Mouse (Mus musculus): Measurements from ENCODE around the gene Efna5.

Gene Efna5

DNA sequence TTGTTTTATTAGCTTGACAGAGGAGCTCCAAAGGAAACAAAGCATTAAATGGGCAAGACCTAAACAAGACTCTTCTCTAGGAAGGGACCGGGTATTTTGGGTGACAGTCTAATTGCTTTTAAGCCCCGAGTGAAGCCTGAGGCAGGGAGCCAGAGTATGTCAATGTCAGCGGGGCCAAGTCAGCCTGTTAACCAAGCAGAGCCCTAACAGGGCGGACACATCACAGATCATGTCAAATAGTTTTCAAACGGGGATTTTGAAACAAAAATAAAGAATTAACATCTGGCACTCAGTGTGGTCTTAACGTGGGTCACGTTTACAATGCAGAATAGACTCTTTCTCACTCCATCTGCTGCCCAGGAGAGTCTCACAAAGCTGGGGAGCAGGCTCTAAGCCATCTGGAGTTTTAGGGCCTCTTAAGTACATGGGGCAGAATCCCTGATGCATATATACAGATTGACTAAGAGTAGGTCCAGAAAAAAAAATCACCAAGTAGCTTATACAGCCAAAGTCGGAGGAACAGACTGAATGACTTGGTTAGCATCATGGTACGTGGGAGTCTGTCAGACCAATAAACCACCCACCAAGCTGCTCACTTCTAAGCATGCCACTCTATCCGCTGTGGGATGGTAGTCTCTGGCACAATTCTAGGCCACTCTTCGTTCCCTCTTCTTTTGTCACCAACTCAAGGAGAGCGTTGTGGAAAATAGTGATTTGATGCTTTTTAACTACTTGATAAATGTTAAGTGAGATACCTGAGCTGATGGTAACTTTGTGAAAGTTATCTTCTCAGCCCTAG is 223.1 kb downstream of the Efna5 start:
- DNase-seq (ENCODE audit: low spot score in 2 of 2), result no peak

DNA sequence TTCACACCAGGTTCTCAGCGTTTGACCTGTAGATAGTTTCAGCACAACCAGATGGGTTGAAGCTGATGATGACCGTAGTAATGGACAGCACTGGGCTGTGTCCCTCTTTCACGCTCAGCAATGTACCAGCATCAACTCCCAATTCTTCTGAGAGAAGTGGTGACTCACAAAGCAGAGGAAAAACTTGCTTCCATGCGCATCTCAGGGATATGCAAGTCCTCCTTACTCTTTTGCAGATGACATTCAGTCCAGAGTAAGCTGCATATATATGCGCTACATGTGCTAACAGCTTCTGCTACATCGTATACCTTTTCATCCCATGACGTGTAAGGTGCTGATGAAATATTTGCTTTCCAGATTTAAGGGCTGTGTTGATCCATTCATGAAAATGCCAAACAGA is 224.1 kb downstream of the Efna5 start:
- no peak for DNase-seq (ENCODE audit: low spot score in 2 of 2)

DNA sequence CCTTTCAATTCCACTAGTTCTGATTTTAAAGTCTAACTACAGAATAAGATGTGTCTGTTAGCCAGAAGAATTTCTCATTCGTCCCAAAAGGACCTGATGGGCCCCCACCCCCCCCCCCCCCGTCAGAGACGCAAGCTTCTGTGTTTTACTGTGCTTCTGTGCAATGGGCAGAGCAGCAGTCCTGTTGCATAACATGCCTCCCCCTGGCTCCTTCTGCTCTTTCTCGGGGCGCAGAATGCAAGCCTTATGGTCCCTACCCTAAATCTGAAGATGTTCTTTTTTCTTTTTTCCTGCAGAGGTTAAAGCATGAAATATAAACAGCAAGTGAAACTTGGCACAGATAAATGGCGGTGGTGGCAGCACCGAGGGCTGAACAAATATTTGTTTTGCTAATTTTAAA is 224.5 kb downstream of the Efna5 start:
- no peak for DNase-seq (ENCODE audit: low spot score in 2 of 2)

DNA sequence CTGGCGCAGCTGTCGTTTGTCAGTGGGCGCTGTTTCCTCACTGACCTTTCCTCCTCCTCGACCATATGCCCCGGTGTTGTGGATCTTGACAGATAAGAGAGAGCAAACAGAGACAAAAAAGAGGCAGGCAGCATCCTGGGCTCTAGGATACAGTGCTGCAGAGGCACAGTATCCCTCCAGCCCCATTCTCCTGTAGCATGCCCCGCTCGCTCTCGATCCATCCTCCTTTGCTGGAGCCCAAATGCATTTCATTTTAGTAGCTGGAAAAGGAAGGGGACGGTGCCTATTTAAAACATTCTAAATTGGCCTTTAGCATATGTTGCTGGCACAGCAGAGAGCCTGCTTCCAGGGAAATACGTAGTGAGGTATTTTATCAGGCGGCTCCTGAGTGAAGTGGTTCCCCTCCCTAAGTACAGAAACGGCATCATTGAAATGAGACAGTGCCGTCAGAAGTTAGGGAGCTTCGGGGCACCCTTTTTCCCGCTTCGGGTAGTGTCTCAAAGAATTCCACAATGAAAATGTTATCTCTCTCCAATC is 225.2 kb downstream of the Efna5 start:
- DNase-seq (ENCODE audit: low spot score in 2 of 2), result no peak

DNA sequence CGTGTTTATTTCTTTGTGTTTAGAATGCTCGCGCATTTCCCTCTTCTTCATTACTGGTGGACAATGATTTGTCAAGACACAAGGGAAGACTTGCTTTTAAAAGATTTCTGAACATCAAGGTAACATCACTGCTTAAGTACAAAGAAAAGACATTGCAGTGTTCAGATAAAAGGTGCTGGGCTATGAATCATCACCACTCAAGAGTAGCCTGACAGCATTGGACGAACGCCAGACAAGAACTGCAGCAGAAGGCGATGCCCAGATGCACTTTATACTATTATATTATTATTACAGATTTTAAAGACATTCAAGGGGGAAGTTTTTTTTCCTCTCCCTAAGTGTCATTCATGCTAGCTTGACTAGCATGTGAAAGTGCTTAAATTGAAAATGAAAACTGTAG is 228.7 kb downstream of the Efna5 start:
- no peak for DNase-seq (ENCODE audit: low spot score in 2 of 2)

DNA sequence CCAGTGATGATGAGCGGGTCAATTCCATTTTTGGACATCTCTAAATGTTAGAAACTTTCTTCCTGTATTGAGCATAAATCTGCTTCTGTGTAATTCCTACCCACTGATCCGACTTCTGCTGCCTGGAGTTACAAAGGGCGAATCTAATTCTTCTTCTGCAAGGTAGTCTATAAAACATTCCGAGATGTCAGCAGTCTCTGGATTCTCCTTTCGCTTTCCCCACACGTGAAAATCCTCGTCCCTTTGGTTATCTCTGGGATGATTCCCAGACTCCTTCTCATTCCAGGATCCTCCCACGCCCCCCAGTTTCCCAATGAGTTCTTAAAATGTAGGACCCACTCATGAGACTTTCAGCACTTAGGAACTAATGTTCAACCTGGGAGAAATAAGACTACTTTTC is 229.4 kb downstream of the Efna5 start:
- DNase-seq (ENCODE audit: low spot score in 2 of 2), result no peak

DNA sequence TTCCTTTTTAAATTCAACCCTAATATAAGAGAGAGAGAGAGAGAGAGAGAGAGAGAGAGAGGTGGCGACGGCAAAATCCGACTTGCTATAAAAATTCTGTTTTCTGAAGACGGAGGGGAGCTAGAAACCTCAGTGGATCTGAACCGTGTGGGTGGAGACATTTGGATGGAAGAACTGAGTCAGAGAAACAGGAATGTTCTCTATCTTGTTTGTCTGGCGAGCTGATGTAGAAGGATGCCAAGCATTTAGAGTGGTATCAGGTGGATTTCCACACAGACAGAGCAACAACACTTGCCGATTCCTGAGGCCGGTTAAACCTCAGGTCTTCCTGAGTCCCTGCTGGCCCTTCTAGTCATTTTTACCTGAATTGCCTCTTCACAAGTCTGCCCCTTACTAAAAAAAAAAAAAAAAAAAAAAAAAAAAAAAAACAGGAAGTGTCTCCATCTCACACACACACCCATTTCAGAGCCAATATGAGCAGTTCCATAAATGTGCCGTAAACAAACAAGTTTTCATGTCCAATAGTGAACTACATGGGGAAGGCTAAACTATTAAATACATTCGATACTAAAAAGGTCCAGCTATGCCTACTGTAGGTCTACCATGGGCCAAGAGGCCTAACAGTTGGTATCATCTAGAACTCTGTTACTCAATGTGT is 231.7 kb downstream of the Efna5 start:
- DNase-seq (ENCODE audit: low spot score in 2 of 2), result no peak

DNA sequence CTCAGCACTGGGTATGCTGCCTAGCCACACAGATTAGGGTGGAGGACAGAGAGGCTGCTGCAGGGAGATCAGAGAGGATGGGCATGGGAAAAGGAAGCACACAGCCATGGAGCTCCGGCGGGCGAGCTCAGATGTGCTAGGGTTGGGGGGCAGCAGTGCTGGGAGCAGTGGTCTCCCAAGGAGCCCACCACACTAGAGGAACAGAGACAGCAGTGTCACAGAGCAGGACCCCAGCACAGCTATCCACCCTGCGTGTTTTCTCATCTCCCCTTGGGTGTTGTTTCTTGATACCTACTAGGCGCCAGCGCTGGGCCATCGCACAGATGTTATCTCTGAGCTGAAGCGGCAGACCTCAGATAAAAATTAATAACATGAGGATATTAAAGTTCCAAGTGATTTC is 234.3 kb downstream of the Efna5 start:
- no peak for DNase-seq (ENCODE audit: low spot score in 2 of 2)

DNA sequence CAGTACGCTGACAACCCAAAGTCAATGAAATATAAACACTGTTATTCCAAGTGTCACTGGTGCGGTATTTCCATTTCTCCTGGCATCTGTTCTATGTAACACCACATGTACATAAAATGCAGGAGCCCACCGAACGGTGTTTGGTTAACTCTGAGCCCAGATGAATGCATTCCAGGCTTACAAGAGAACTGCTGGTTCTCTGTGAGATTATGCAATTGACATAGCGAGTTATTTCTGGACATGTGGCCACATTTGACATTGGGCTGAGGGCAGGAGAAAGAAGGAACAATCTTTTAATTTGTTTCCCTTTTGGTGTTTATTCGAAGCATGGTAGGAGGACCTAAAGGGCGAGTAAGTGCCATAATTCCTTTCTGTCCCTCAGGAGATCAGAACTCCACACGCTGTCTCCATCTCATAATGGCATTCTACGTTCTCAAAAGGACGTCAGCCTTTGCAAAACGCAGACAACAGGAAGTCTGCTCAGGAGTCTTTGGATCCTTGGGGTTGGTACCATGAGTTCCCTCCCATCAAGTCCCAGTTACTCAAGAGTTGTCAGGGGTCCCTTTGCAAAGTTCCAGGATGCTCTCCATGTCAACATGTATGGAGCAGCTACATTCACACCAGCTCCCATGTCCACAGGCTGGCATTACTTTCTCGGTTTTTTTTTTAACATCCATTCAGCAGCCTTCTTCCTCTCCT is 238.5 kb downstream of the Efna5 start:
- DNase-seq (ENCODE audit: low spot score in 2 of 2), result no peak

DNA sequence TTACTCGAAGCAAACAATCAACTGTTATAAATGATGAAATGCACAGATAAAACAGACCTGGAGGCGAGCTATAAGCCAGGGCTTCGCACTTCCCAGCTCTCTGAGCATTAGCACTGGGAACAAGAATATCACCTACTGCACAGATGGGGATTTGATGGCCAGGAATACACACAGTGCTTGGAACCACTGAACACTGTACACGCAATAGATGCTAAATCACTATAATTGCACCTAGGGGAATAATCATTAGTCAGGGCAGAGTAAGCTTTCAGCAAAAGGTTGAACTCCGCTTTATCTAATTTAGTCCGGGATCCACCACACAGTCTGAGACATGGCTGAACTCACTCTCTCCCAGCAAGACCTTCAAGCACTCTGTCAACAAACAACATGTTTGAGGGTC is 240.5 kb downstream of the Efna5 start:
- no peak for DNase-seq (ENCODE audit: low spot score in 2 of 2)

DNA sequence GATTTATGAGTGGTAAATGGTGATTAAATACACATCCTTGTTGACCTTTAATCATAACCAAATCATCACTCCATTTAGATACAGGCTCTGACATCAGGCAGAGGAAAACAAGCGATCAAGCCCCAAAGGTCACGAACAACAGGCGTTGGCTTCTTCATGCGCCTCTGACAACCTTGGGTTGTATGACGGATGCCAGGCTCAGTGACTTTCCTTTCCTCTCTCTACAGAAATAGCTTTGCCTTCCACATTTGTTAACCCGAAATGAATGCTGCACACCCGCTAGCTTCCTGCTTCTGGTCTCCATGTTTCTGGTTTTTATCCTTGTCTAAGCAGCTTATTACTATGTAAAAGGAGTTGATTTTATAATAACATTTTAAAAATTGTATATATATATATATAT is 244.2 kb downstream of the Efna5 start:
- no peak for DNase-seq (ENCODE audit: low spot score in 2 of 2)

DNA sequence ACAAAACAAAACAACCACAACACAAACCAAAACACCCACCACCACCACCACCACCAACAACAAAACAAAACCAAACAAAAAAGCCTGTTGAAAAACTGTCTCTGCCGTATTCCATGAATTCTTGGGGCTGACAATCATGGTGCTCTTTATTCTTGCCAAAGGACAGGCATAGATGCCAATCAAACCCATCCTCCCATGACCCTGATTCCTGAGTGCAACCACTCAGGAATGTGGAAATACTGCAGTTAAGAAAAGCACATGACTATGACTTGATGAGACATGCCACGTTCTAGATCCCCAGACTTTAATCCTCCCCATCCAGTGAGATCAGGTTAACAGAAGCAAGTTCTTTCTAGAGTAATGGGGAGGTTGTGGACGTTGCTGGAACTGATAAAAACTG is 246.2 kb downstream of the Efna5 start:
- DNase-seq (ENCODE audit: low spot score in 2 of 2), result no peak

DNA sequence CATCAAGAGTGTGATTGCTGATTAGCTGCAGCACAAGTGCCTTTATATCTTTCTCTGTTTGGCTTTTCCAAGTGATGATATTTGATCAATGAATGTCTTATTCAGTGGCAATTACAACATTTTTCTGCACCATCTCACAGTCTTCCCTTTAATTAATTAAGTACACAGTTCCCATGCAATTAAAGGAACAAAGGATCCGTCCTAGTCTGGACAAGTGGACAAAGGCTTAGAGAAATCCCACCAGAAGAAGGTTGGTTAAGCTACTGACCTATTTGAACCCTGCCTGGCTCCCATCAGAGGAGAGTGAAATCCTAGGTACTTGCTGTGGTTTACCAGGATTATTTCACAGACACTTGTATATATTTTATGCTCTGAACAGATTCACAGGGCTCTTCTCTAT is 252.6 kb downstream of the Efna5 start:
- no peak for DNase-seq (ENCODE audit: low spot score in 2 of 2)

DNA sequence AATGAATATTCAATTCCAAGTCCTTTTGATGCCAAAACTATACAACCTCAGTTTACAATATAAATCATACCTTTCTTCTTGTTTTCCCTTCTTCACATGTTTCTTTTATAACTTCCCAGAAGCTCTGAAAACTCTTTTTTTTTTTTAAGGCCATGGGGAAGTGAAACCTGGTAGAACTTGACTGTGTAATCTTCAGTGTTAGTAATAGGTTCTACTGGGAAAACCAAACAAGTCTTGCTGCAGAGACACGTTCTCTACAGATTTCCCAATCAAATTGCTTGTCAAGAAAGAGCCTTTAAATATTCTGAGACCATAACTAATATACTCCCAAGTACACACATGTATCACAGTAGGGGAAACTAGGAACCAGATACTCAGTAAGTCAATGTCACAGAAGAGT is 253.6 kb downstream of the Efna5 start:
- no peak for DNase-seq (ENCODE audit: low spot score in 2 of 2)

DNA sequence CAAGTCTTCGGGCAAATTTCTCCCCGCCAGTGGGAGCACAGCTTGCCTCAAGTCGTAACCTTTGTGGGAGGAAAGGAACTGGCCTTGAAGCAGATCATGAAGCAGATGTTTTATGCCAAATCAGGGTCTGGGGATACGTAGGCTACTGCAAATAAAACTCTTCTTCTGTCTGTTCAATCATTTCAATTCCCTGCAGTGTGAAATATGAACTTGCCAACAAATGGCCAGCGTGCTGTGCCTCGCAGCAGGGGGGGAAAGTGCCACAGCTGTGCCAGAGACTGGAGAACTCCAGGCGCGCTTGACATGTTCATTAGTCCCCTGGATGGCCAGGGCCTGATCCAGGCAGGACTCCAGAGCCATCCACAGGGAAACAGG is 255.5 kb downstream of the Efna5 start:
- DNase-seq (ENCODE audit: low spot score in 2 of 2), result no peak

DNA sequence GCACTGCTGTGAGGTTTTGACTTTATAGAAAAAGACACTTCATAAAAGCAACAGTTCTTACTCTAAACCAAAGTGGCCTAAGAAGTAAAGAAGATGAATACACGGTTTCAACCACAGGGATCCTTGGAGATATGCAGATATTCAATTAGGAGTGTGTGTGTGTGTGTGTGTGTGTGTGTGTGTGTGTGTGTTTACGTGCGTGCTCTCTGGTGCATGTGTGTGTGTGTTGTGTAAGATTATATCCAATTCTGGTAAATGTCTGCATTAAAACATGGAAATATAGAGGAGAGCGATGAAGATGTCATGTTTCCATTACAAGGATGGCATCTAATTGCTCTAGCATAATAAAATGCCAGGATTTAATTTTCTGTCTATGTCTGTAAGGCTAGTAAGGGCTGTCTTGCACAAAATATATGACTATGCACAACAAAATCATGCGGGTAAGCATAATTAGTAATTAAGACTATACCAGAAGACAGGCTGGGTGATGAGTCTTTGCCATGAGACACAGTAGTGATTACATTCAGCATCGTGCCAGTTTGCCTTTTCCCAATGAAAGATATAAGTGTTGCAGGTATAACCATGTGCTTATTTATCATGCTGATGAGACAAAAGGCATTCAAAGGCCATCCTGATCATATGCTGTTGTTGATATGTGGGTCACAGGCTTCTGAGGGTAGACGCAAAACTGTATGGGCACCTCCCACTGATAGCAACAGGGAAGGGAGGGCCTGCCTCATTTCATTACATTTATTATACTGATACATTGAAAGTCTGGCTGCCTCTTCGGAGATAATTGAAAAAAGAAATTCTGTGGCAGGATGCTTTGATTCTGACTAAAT is 256.1 kb downstream of the Efna5 start:
- no peak for DNase-seq (ENCODE audit: low spot score in 2 of 2)

DNA sequence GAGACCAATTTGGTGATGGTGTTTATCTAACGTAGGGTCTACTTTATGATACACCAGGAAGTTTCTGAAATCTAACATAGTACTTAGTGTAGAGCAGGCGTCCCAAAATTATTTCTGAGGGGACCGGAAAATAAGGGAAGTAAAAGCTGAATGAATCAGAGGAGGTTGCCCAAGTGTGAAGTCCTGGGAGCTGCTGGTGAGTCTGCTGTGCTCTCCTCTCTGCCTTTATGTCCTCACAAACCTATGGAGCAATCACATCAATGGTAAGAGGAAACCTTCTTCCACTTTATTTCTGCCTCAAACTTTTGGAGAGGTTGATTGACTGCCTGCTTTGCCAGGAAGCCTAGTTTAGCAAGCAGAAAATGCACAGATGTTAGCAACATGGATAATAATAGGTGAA is 257.9 kb downstream of the Efna5 start:
- DNase-seq (ENCODE audit: low spot score in 2 of 2), result no peak

DNA sequence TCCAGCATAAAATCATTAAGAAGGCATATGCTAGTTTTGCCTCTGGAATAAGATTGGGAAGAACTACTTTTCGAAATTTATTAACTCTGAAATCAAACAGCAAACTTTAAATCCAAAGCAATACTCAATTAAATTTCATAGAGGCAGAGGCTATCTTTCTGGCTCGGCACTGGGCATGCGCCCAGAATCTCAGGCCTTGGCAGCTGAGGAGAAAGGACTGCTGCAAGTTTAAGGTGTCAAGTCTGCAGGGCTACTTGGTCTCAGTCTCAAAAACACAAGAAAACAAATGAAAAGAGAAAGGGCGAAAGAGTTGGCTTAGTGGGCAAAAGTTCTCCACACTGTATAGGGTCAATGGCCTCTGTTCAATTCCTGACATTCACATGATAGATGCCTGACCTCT is 258.6 kb downstream of the Efna5 start:
- no peak for DNase-seq (ENCODE audit: low spot score in 2 of 2)

DNA sequence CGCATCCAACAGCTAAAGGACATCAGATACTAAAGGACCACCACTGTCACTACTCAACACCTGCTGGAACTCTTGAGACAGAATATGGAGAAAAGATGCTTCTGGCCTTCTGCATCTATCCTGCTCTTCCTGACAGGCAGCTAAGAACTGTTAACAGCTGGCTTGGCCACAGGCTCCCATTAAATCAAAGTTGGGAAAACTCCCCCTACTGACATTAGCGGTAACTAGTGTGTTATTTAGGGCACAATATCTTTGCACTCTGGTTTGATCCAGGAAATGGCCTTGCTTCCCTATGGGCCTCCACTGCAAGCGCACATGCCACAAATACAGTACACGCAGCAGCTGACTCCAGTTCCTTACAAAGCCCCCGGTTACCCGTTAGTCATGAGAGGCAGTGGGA is 266.0 kb downstream of the Efna5 start:
- no peak for DNase-seq (ENCODE audit: low spot score in 2 of 2)

DNA sequence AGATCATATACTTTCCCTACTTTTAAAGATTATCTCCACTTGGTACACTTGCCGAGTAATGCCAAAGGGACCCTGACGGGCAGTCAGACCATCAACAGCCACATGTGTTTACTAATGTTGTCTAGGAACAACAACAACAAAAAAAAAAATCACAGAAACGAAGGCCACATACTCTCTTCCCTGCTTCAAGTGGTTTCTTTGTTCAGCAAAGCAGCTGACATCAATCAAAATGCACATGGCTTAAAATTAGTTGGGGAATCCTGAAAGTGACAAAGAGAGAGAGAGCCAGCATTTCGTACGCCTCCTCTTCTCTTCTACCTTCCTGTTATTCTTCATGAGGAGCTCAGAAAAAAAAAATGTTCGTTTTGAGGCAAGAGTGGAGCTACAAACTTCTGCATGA is 266.4 kb downstream of the Efna5 start:
- DNase-seq (ENCODE audit: low spot score in 2 of 2), result no peak

DNA sequence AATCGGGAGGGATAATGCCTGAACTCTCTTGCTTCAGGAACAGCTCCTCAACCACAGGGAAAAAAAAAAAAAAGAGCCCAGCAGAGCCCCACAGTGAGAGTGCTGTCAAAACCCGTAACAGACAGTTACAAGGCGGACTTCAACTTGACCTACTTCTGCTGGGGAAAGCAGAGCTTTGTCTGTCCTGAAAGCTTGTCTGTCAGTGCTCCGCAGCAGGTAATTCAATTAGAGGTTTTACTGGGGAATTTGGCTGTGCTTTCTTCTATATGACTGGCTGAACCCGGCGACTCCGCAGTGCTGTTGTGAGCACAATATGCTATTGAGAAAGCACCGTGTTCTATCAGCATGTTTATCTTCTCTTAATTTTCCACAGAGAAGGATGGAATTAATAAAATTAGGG is 266.9 kb downstream of the Efna5 start:
- no peak for DNase-seq (ENCODE audit: low spot score in 2 of 2)

DNA sequence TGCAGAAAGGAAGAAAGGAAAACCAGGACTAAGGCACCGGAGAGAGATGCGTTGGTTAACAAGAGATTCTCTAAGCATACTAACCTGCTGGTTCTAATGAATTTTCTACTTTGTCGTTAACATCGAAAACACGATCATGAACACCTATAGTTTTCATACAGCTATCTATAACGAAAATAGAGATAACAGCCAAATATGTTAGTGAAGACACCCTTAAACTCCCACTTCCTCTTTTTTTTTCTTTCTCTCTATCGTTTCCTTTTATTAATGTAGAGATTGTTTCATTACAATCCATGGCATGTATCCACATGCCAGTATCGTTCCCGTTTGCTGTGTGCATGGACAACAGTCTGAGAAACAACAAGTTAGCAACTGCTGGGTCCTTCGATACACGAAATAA is 267.9 kb downstream of the Efna5 start:
- no peak for DNase-seq (ENCODE audit: low spot score in 2 of 2)
